Mouse (Mus musculus) CH12.LX (cell line): ENCODE results near the gene Mvb12b. TPM values are rescaled to one million over a fixed set of nuclear protein-coding genes. Genes with fewer than 3 reads are reported as not detected.

Experiments
- DNase-seq: peaks from one replicate; pipeline ENCODE4 v3.0.0-alpha.2; 2013; ENCODE audit errors: extremely low read depth
- H3K27ac ChIP-seq: 2 replicates; pipeline ENCODE4 v1.5.1; 2012; ENCODE audit warnings: low read depth, mild to moderate bottlenecking, control low read depth, moderate library complexity; ENCODE audit not compliant: insufficient read depth
- H3K27me3 ChIP-seq: replicated peaks from 2 replicates; pipeline ENCODE3; 2012; ENCODE audit warnings: inconsistent platforms
- H3K36me3 ChIP-seq, 2 experiments: replicated peaks in 1 of 2; 2 replicates each; pipeline versions ENCODE3 to v1.6.1; 2012; ENCODE audit warnings: inconsistent platforms in 1 of 2, low read length in 1 of 2, mild to moderate bottlenecking in 1 of 2, mixed read lengths in 1 of 2, moderate library complexity in 1 of 2; ENCODE audit not compliant: control insufficient read depth in 1 of 2, insufficient read depth in 1 of 2
- H3K4me1 ChIP-seq, 2 experiments: 2 replicates each; pipeline ENCODE4 v1.6.1; 2012; ENCODE audit warnings: inconsistent platforms in 1 of 2, moderate library complexity in 1 of 2; ENCODE audit not compliant: insufficient read depth in 2 of 2, control insufficient read depth in 1 of 2
- H3K4me2 ChIP-seq: 2 replicates; pipeline ENCODE4 v1.6.1; 2012; ENCODE audit warnings: low read depth, mild to moderate bottlenecking, control low read depth; ENCODE audit not compliant: poor library complexity, insufficient read depth, severe bottlenecking
- H3K4me3 ChIP-seq, 3 experiments: fragments of 150-350 bp in 1 of 3; sonication (generic) in 1 of 3; replicated peaks in 1 of 3; 2 replicates each; pipeline versions ENCODE3 to v1.5.1; 2011 to 2012; ENCODE audit warnings: low read depth in 2 of 3, low read length in 2 of 3, mild to moderate bottlenecking in 2 of 3, moderate library complexity in 2 of 3, control low read depth in 1 of 3, improper control_type of control experiment in 1 of 3, inconsistent platforms in 1 of 3, mixed read lengths in 1 of 3; ENCODE audit not compliant: poor library complexity in 1 of 3
- H3K79me2 ChIP-seq: replicated peaks from 2 replicates; pipeline ENCODE4 v1.6.1; 2012; ENCODE audit warnings: mild to moderate bottlenecking, moderate library complexity; ENCODE audit not compliant: control insufficient read depth, poor library complexity, insufficient read depth, severe bottlenecking; ENCODE audit errors: extremely low read depth
- H3K9ac ChIP-seq: 2 replicates; pipeline ENCODE4 v1.6.1; 2012; ENCODE audit warnings: low read depth, mild to moderate bottlenecking, control low read depth, moderate library complexity; ENCODE audit not compliant: insufficient read depth
- H3K9me3 ChIP-seq: replicated peaks from 2 replicates; pipeline ENCODE3; 2012; ENCODE audit warnings: low read length, inconsistent platforms, mixed read lengths
- CHD1 ChIP-seq: IDR thresholded peaks from 2 replicates; pipeline ENCODE4 v1.6.1; 2012; ENCODE audit warnings: low read depth, low read length, improper control_type of control experiment, inconsistent platforms
- CHD2 ChIP-seq: IDR thresholded peaks from 2 replicates; pipeline ENCODE4 v1.6.1; 2011; ENCODE audit warnings: low read length, improper control_type of control experiment
- CTCF ChIP-seq, 2 experiments: IDR thresholded peaks in 1 of 2; conservative IDR thresholded peaks in 1 of 2; 2 replicates each; pipeline ENCODE4 v1.5.1; 2011 to 2012; ENCODE audit warnings: low read depth in 2 of 2, low read length in 2 of 2, improper control_type of control experiment in 1 of 2, inconsistent platforms in 1 of 2, mild to moderate bottlenecking in 1 of 2, moderate library complexity in 1 of 2
- E2F4 ChIP-seq: IDR thresholded peaks from 2 replicates; pipeline ENCODE4 v1.6.1; 2011; ENCODE audit warnings: low read depth, low read length, improper control_type of control experiment; ENCODE audit not compliant: insufficient replicate concordance
- ELF1 ChIP-seq: IDR thresholded peaks from 2 replicates; pipeline ENCODE4 v1.6.1; 2014; ENCODE audit warnings: low read depth, mild to moderate bottlenecking, inconsistent platforms, low read length, improper control_type of control experiment
- ETS1 ChIP-seq: conservative IDR thresholded peaks from 2 replicates; pipeline ENCODE4 v1.6.1; 2012; ENCODE audit warnings: low read depth, mild to moderate bottlenecking, inconsistent platforms, low read length, improper control_type of control experiment, moderate library complexity
- IRF4 ChIP-seq: IDR thresholded peaks from 2 replicates; pipeline ENCODE4 v1.6.1; 2014; ENCODE audit warnings: low read depth, mild to moderate bottlenecking, inconsistent platforms, low read length, improper control_type of control experiment
- JUN ChIP-seq: IDR thresholded peaks from 2 replicates; pipeline ENCODE4 v1.6.1; 2011; ENCODE audit warnings: low read depth, mild to moderate bottlenecking, low read length, improper control_type of control experiment, moderate library complexity; ENCODE audit not compliant: insufficient read depth
- MAX ChIP-seq: IDR thresholded peaks from 2 replicates; pipeline ENCODE4 v1.6.1; 2011; ENCODE audit warnings: low read length, improper control_type of control experiment
- MXI1 ChIP-seq: IDR thresholded peaks from 2 replicates; pipeline ENCODE4 v1.6.1; 2011; ENCODE audit warnings: mild to moderate bottlenecking, low read depth, low read length, improper control_type of control experiment
- NELFE ChIP-seq: IDR thresholded peaks from 2 replicates; pipeline ENCODE4 v1.6.1; 2011; ENCODE audit warnings: low read depth, low read length, improper control_type of control experiment
- NRF1 ChIP-seq: IDR thresholded peaks from 2 replicates; pipeline ENCODE4 v1.6.1; 2014; ENCODE audit warnings: low read depth, mild to moderate bottlenecking, inconsistent platforms, low read length, improper control_type of control experiment, moderate library complexity
- PAX5 ChIP-seq: IDR thresholded peaks from 2 replicates; pipeline ENCODE4 v1.6.1; 2012; ENCODE audit warnings: low read length, inconsistent platforms, mixed read lengths
- POLR2A ChIP-seq: IDR thresholded peaks from 2 replicates; pipeline ENCODE4 v1.6.1; 2011; ENCODE audit warnings: low read depth, mild to moderate bottlenecking, improper control_type of control experiment, low read length
- POLR2AphosphoS2 ChIP-seq: IDR thresholded peaks from 2 replicates; pipeline ENCODE4 v1.6.1; 2011; ENCODE audit warnings: low read depth, low read length, improper control_type of control experiment
- SIN3A ChIP-seq: IDR thresholded peaks from 2 replicates; pipeline ENCODE4 v1.6.1; 2012; ENCODE audit warnings: low read length, improper control_type of control experiment, inconsistent platforms
- SMC3 ChIP-seq: IDR thresholded peaks from 2 replicates; pipeline ENCODE4 v1.6.1; 2011; ENCODE audit warnings: low read depth, low read length, improper control_type of control experiment
- TBP ChIP-seq: conservative IDR thresholded peaks from 2 replicates; pipeline ENCODE4 v1.6.1; 2011; ENCODE audit warnings: low read depth, low read length, improper control_type of control experiment
- UBTF ChIP-seq: IDR thresholded peaks from 2 replicates; pipeline ENCODE4 v1.6.1; 2012; ENCODE audit warnings: low read depth, mild to moderate bottlenecking, inconsistent platforms, low read length, improper control_type of control experiment, moderate library complexity
- USF1 ChIP-seq: IDR thresholded peaks from 2 replicates; pipeline ENCODE4 v1.6.1; 2014; ENCODE audit warnings: low read depth, mild to moderate bottlenecking, inconsistent platforms, low read length, improper control_type of control experiment
- USF2 ChIP-seq: conservative IDR thresholded peaks from 2 replicates; pipeline ENCODE4 v1.6.1; 2011; ENCODE audit warnings: low read depth, low read length, improper control_type of control experiment
- ZC3H11A ChIP-seq: IDR thresholded peaks from 2 replicates; pipeline ENCODE4 v1.6.1; 2012; ENCODE audit warnings: low read depth, mild to moderate bottlenecking, inconsistent platforms, low read length, improper control_type of control experiment
- ZNF384 ChIP-seq: IDR thresholded peaks from 2 replicates; pipeline ENCODE4 v1.6.1; 2012; ENCODE audit warnings: low read depth, low read length, improper control_type of control experiment, inconsistent platforms
- dilution Hi-C: fragments of 300-500 bp; cut with MboI; formaldehyde crosslinking; loops from 2 replicates; pipeline ENCODE4 v1.14.3; 2020; ENCODE audit warnings: low sequenced_read_pairs; ENCODE audit not compliant: extremely low pct_unique_long_range_greater_than_20kb, extremely low pct_ligation_motif_present
- in situ Hi-C: fragments of 300-500 bp; cut with MboI; formaldehyde crosslinking; loops from 3 replicates; pipeline ENCODE4 v1.14.3; 2019; ENCODE audit warnings: low sequenced_read_pairs, low pct_ligation_motif_present, low pct_unique_long_range_greater_than_20kb, mixed read lengths
- polyA plus RNA-seq: library from polyadenylated mRNA; unstranded; fragments of >175 nt; gene quantifications from 2 replicates; pipeline ENCODE4 v1.2.1, GENCODE M21; 2012; ENCODE audit warnings: low read depth; ENCODE audit not compliant: insufficient read length
- total RNA-seq, 2 experiments: library from RNA; depleted of rRNA; stranded (reverse); fragments of 300-350 nt in 1 of 2; fragments of >200 nt in 1 of 2; gene quantifications; 2 replicates each; pipeline ENCODE4 v1.2.3; 2012 to 2014

Gene Mvb12b
- total and polyA plus RNA-seq, 3 experiments = 3.0 to 16.7 (median 5.3) TPM

DNA sequence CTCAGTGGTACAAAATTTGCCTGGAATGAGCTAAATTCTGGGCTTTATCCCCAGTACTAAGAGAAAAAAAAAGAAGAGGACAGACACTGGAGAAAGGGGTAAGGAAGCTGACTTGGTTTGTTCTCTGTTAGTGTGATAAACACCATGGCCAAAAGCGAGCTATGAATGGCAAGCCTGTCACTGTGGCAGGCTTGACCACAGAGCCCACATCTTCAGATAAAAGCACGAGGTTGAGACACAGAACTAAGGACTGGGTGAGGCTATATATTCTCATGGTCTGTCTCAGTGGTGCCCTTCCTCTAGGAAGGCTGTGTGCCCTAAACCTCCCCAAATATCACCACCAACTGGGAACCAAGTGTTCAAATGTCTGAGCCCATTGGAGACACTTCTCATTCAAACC, 31.0 kb downstream of the Mvb12b start:
- no peak overlapping the region for H3K4me2 ChIP-seq
- TF ChIP-seq MAX (no peak), CHD2 (no peak)
- no peaks in the 10 kb centered on the region for H3K36me3 ChIP-seq
- peaks cover 0 to 7% of the 10 kb centered on the region in 2 experiments; a peak in 2 of 4 replicates for H3K4me1 ChIP-seq
- H3K79me2 ChIP-seq = no peaks in the 10 kb centered on the region
- no peaks in the 10 kb centered on the region for H3K9me3 ChIP-seq
- H3K9ac ChIP-seq = no peak overlapping the region
- no peak overlapping the region for H3K27ac ChIP-seq
- no peak overlapping the region for H3K4me3 ChIP-seq
- H3K27me3 ChIP-seq = no peaks in the 10 kb centered on the region
- dilution Hi-C loops = no loop called here
- in situ Hi-C loops = no loop called here
- DNase-seq = no peak

DNA sequence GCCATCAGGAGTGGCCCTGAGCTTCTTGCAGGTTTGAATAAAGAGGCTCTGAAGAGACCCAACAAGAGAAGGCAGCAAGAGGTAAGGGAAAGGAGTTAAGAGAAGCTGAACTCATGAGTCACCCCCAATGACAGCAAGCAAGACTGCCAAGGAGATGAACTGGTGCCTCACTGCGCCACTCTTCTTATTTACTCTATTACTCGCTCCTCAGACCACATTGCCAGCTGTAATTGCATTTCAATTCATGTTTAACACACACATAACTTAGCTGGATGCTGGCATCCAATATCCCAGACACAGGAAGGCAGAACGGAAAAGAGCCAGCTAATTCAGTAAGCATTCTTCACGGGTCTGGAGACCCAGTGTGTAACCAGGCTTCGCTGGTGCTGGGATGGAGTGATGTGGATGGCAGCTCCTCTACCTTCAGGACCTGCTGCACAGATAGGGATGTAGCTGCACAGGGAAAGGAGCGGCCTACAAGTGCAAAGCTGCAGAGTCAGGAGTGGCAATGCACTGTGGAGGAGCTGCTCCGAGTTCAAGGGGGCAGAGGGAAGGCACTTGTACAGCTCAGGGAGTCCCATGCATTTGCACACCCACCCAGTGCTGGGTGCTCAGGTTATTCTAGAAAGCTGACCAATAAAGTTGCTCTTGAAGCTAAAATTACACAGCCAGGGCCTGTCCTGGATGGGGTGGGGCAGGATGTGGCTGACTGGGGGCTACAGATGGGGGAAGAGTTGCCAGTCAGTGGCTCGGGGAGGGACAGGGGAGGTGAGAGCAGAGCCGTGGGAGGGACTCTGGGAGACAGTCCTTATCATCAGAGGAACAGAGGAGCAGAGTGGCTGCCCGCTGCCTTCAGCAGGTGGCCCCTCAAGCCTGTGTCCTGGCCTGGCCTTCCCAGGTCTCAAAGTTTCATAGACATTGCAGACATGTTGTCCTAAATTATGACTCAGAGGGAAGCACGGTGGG, 34.5 kb downstream of the Mvb12b start:
- dilution Hi-C loops (no loop called here), in situ Hi-C loops (no loop called here)
- TF ChIP-seq USF1 (no peak), UBTF (no peak)
- H3K9me3 ChIP-seq = no peaks in the 10 kb centered on the region
- H3K9ac ChIP-seq = no peak overlapping the region
- H3K4me1 ChIP-seq = peaks cover 1 to 12% of the 10 kb centered on the region in 2 experiments; a peak in 3 of 4 replicates
- no peak overlapping the region for H3K4me3 ChIP-seq
- H3K79me2 ChIP-seq = no peaks in the 10 kb centered on the region
- H3K27me3 ChIP-seq = no peaks in the 10 kb centered on the region
- no peak overlapping the region for H3K4me2 ChIP-seq
- H3K27ac ChIP-seq = no peak overlapping the region
- H3K36me3 ChIP-seq = no peaks in the 10 kb centered on the region
- DNase-seq = no peak

DNA sequence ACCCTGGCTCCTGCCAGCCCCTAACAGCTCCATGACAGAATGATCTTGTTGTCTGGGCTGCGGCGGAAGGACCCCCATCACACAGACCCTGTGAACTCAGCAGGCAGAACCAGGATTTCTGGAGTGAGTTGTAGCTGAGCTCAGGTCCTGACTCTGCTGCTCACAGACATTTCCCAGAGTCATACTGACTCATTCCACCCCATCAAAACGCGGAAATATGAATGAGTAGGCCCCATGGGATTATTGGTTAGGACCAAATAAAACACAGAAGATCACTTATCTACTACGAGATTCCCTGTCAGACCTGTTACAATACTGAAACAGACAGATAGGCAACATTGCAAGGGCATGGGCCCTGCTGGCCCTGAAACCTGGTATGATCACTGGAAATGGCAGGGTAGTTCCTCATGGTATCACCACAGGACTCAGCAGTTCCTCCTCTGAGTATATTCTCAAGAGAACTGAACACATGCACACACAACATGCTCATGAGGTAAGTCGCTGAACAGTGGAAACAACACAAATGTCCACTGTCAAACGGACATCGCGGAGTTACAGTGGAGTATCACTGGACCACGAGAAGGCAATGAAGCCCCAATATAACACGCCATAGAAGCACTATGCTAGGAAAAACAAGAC, 40.4 kb downstream of the Mvb12b start:
- dilution Hi-C loops = no loop called here
- Histone ChIP-seq H3K9me3 (no peaks in the 10 kb centered on the region), H3K36me3 (no peaks in the 10 kb centered on the region), H3K4me1 (peaks cover 26 to 50% of the 10 kb centered on the region in 2 experiments), H3K9ac (no peak overlapping the region), H3K27ac (no peak overlapping the region), H3K4me2 (no peak overlapping the region), H3K27me3 (no peaks in the 10 kb centered on the region), H3K4me3 (no peak overlapping the region), H3K79me2 (no peaks in the 10 kb centered on the region)
- in situ Hi-C loops = loop anchor here (5.0 kb wide), 1 partner anchor 40 kb away; the partner anchor contains the start of gene Mvb12b
- peak; percentile 55 for DNase-seq
- TF ChIP-seq POLR2A = no peak
- no peak for TF ChIP-seq E2F4
- no peak for TF ChIP-seq CTCF (conservative IDR thresholded peaks at IDR 0.05 in 1 of 2, IDR thresholded peaks at IDR 0.05 in 1 of 2; ENCODE audit: low read depth in 2 of 2, low read length in 2 of 2)
- peak; percentile 55; the same call in 1 of the 2 replicates for TF ChIP-seq MAX
- TF ChIP-seq NELFE = no peak
- TF ChIP-seq JUN = no peak
- 0 out of 2 replicates have a peak, but pooled peaks have one; percentile 30 for TF ChIP-seq ETS1
- no peak for TF ChIP-seq SMC3
- TF ChIP-seq ZNF384 = no peak
- no peak for TF ChIP-seq USF1
- TF ChIP-seq CHD2 = no peak
- peak; percentile 42; the same call in 1 of the 2 replicates for TF ChIP-seq SIN3A
- TF ChIP-seq IRF4 = peak; percentile 33; the same call in 1 of the 2 replicates
- TF ChIP-seq USF2 = no peak
- TF ChIP-seq ZC3H11A = no peak
- TF ChIP-seq ELF1 = no peak
- TF ChIP-seq MXI1 = 0 out of 2 replicates have a peak, but pooled peaks have one; percentile 25
- no peak for TF ChIP-seq NRF1
- TF ChIP-seq TBP = no peak
- no peak for TF ChIP-seq CHD1
- no peak for TF ChIP-seq PAX5
- no peak for TF ChIP-seq POLR2AphosphoS2
